Mouse (Mus musculus) adrenal gland, adult 18-20 months (tissue): Measurements from ENCODE around the gene Ccn2. TPM values are rescaled to one million over a fixed set of nuclear protein-coding genes. Genes with fewer than 3 reads are reported as not detected.

Experiments used
- DNase-seq, 2 experiments: peaks; one replicate each; pipeline ENCODE4 v3.0.0; 2021 to 2022; ENCODE audit warnings: low spot score in 2 of 2
- total RNA-seq, 2 experiments: library from RNA; stranded (reverse); gene quantifications; 1 replicate in 1 of 2; 2 replicates in 1 of 2; pipeline ENCODE4 v1.2.3; 2021

Gene Ccn2
- total RNA-seq, 2 experiments from 2014 or later: 109 to 111 TPM

- no peak for DNase-seq
Measured at GRCm38 (mm10) chr10:24640186-24640875, 45.1 kb downstream of the Ccn2 start.

- DNase-seq: no peak
Measured at GRCm38 (mm10) chr10:24641416-24642140, 46.3 kb downstream of the Ccn2 start.

DNA sequence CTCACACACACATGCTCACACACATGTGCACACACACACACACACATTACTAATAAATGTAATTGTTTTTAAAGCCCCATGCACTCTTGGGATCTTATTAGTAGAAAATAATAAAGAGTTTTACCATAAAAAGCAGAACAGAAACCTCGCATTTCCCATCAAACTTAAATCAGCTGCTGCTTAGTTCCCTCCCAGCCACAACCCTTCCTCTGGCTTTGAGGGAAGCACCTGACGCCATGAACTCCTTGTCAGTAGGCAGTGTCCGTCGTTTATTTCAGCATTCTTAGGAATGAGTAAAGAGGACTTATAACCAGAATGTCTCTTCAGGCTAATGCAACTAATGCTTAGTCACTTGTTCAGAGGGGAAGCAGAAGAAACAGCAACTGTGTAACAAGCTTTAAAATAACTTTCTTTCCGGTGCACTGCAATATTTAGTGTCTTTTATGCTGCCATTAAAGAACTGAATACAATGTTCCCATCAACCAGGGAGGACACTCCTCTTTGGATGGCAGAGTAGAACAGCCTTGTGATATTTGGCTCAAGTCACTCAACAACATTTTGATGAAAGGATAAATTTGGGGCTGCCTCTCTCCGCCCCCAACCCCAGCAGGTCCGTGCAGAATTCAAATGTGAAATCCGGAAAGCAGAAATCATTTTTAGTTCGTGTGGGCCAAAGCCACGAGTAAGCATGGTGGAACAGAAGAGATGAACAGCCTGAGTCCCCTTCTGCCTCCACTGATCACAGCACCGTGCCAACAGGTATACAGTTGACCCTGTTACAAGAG is 47.7 kb downstream of the Ccn2 start:
- no peak for DNase-seq

- no peak for DNase-seq
Measured at GRCm38 (mm10) chr10:24645169-24645568, 49.9 kb downstream of the Ccn2 start.

Other genes starting within 250 kb of the Ccn2 start
- gene Enpp1, start 116.7 kb downstream of the Ccn2 start, total RNA-seq: 1 to 10 TPM; 2.4 to 2.6 TPM
- gene Enpp3, start 247.4 kb downstream of the Ccn2 start, total RNA-seq: 1 to 10 TPM in 1 of 2 experiments, under 1 TPM in 1; 0.96 to 2.5 TPM